Mouse (Mus musculus): ENCODE data around the gene Hnrnpul2. TPM values are rescaled to one million over a fixed set of nuclear protein-coding genes. Genes with fewer than 3 reads are reported as not detected.

Hnrnpul2 gene
- total and polyA plus RNA-seq, 3 experiments, result 17.8 to 81.6 (median 44.3) TPM

- Histone ChIP-seq H3K9ac (ENCODE audit: insufficient read depth, low read depth) (peak within 1 kb of the TSS; percentile 95), H3K27ac (ENCODE audit: insufficient read depth, low read depth) (peak within 1 kb of the TSS; percentile 98), H3K9me3 (replicated peaks; ENCODE audit: low read length) (no peaks in the 10 kb centered on the region), H3K27me3 (replicated peaks) (no peaks in the 10 kb centered on the region), H3K79me2 (replicated peaks; ENCODE audit: control insufficient read depth, extremely low read depth, insufficient read depth, poor library complexity, severe bottlenecking) (peaks cover 69% of the 10 kb centered on the region), H3K36me3 (replicated peaks in 1 of 2; ENCODE audit: control insufficient read depth in 1 of 2, insufficient read depth in 1 of 2, low read length in 1 of 2) (peaks cover 31 to 46% of the 10 kb centered on the region in 2 experiments), H3K4me3 (replicated peaks in 1 of 3; ENCODE audit: low read depth in 2 of 3, low read length in 2 of 3, poor library complexity in 1 of 3) (peak within 1 kb of the TSS; percentile 96 to 98 (median 96)), H3K4me1 (ENCODE audit: control insufficient read depth in 1 of 2, insufficient read depth in 2 of 2) (peaks cover 10 to 40% of the 10 kb centered on the region in 2 experiments), H3K4me2 (ENCODE audit: insufficient read depth, low read depth, poor library complexity, severe bottlenecking) (peak within 1 kb of the TSS; percentile 93)
- peak; percentile 99 for DNase-seq (ENCODE audit: extremely low read depth)
- TF ChIP-seq ZNF384 (IDR thresholded peaks at IDR 0.05; ENCODE audit: low read depth, low read length) (peak; percentile 92), POLR2A (IDR thresholded peaks at IDR 0.05; ENCODE audit: low read depth, low read length) (peak; percentile 90), CHD1 (IDR thresholded peaks at IDR 0.05; ENCODE audit: low read depth, low read length) (peak; percentile 60; the same call in 1 of the 2 replicates), GABPA (IDR thresholded peaks at IDR 0.05; ENCODE audit: insufficient replicate concordance, low read depth, low read length) (no peak), MEF2A (IDR thresholded peaks at IDR 0.05; ENCODE audit: borderline replicate concordance, low read depth, low read length) (peak; percentile 14; the same call in 1 of the 2 replicates), PAX5 (IDR thresholded peaks at IDR 0.05; ENCODE audit: low read length) (no peak), RCOR1 (conservative IDR thresholded peaks at IDR 0.05; ENCODE audit: low read depth, low read length) (no peak), SIN3A (IDR thresholded peaks at IDR 0.05; ENCODE audit: low read length) (peak; percentile 95), TCF12 (IDR thresholded peaks at IDR 0.05; ENCODE audit: low read depth, low read length) (peak; percentile 89), ZMIZ1 (IDR thresholded peaks at IDR 0.05; ENCODE audit: low read depth, low read length) (peak; percentile 92), JUND (conservative IDR thresholded peaks at IDR 0.05; ENCODE audit: low read depth, low read length) (no peak), MAX (IDR thresholded peaks at IDR 0.05; ENCODE audit: low read length) (peak; percentile 43), MAFK (IDR thresholded peaks at IDR 0.05; ENCODE audit: insufficient replicate concordance, low read length) (no peak), CHD2 (IDR thresholded peaks at IDR 0.05; ENCODE audit: low read length) (peak; percentile 85), NELFE (IDR thresholded peaks at IDR 0.05; ENCODE audit: low read depth, low read length) (peak; percentile 91), BHLHE40 (IDR thresholded peaks at IDR 0.05; ENCODE audit: low read depth, low read length) (peak; percentile 61), TBP (conservative IDR thresholded peaks at IDR 0.05; ENCODE audit: low read depth, low read length) (peak; percentile 80), ETS1 (conservative IDR thresholded peaks at IDR 0.05; ENCODE audit: low read depth, low read length) (peak; percentile 42), JUN (IDR thresholded peaks at IDR 0.05; ENCODE audit: insufficient read depth, low read depth, low read length) (no peak), SMC3 (IDR thresholded peaks at IDR 0.05; ENCODE audit: low read depth, low read length) (peak; percentile 8; the same call in 1 of the 2 replicates), KAT2A (IDR thresholded peaks at IDR 0.05; ENCODE audit: insufficient replicate concordance, low read length) (0 out of 2 replicates have a peak, but pooled peaks have one; percentile 65), HCFC1 (IDR thresholded peaks at IDR 0.05; ENCODE audit: low read depth, low read length) (peak; percentile 72), MAZ (IDR thresholded peaks at IDR 0.05; ENCODE audit: low read depth, low read length) (no peak), MXI1 (IDR thresholded peaks at IDR 0.05; ENCODE audit: low read depth, low read length) (no peak; the same call in 1 of the 2 replicates), USF2 (conservative IDR thresholded peaks at IDR 0.05; ENCODE audit: low read depth, low read length) (no peak), NRF1 (IDR thresholded peaks at IDR 0.05; ENCODE audit: low read depth, low read length) (peak; percentile 49), ZKSCAN1 (IDR thresholded peaks at IDR 0.05; ENCODE audit: borderline replicate concordance, low read depth, low read length) (no peak), E2F4 (IDR thresholded peaks at IDR 0.05; ENCODE audit: insufficient replicate concordance, low read depth, low read length) (peak; percentile 33; the same call in 1 of the 2 replicates), IRF4 (IDR thresholded peaks at IDR 0.05; ENCODE audit: low read depth, low read length) (no peak; the same call in 1 of the 2 replicates), ELF1 (IDR thresholded peaks at IDR 0.05; ENCODE audit: low read depth, low read length) (peak; percentile 75; the same call in 1 of the 2 replicates), UBTF (IDR thresholded peaks at IDR 0.05; ENCODE audit: low read depth, low read length) (no peak)
- dilution Hi-C loops (cut with MboI; ENCODE audit: extremely low pct_ligation_motif_present, extremely low pct_unique_long_range_greater_than_20kb, low sequenced_read_pairs), result no loop called here
- in situ Hi-C loops (cut with MboI; ENCODE audit: low pct_ligation_motif_present, low pct_unique_long_range_greater_than_20kb, low sequenced_read_pairs), result no loop called here
These were observed 812 bp upstream of the Hnrnpul2 start, which contains the start of gene Ttc9c for GRCm38 (mm10) chr19:8818801-8819595. Gene Ttc9c, minus strand, starts transcription at chr19:8819333.

Measured in CH12.LX (cell line).